Mouse (Mus musculus) small intestine, adult 2 months (tissue): ENCODE data around the gene Vgll3.

ENCODE experiments used
- CTCF ChIP-seq: fragments of 200-500 bp; IDR thresholded peaks from 2 replicates; pipeline ENCODE4 v1.5.1; 2012; ENCODE audit warnings: low read depth, mild to moderate bottlenecking, control low read depth, inconsistent platforms, low read length, moderate library complexity, mixed read lengths; ENCODE audit not compliant: insufficient replicate concordance, insufficient read length; ENCODE audit errors: extremely low read depth
- POLR2A ChIP-seq: fragments of 200-500 bp; IDR thresholded peaks from 2 replicates; pipeline ENCODE4 v1.6.1; 2012; ENCODE audit warnings: low read depth, mild to moderate bottlenecking, control low read depth, inconsistent platforms, low read length, moderate library complexity

- TF ChIP-seq CTCF (no peak), POLR2A (no peak)
Measured at GRCm38 (mm10) chr16:65867927-65868326, 52.9 kb downstream of the Vgll3 start.
